Mouse (Mus musculus): ENCODE results near the gene Snapc5. TPM values are rescaled to one million over a fixed set of nuclear protein-coding genes. Genes with fewer than 3 reads are reported as not detected.
A peak's percentile ranks its signal among the peaks of the same experiment; 100 is the strongest.
"Not testable (repeated sequence)": the region's sequence is repeated elsewhere in the genome, so short reads cannot be mapped to it uniquely, and the experiment has no call there.

The Snapc5 gene
- total RNA-seq (2021): 10 to 100 TPM; 16.9 to 19.1 TPM

- peak; percentile 79 to 88 for DNase-seq (ENCODE audit: extremely low spot score in 1 of 2, low spot score in 1 of 2)
Measured at GRCm38 (mm10) chr9:64178974-64179646, at the start of gene Snapc5. Gene Snapc5, plus strand, starts transcription at chr9:64179274.

- DNase-seq (ENCODE audit: extremely low spot score in 1 of 2, low spot score in 1 of 2): no peak
Measured at GRCm38 (mm10) chr9:64131623-64132022, 47.5 kb upstream of the Snapc5 start.

DNA sequence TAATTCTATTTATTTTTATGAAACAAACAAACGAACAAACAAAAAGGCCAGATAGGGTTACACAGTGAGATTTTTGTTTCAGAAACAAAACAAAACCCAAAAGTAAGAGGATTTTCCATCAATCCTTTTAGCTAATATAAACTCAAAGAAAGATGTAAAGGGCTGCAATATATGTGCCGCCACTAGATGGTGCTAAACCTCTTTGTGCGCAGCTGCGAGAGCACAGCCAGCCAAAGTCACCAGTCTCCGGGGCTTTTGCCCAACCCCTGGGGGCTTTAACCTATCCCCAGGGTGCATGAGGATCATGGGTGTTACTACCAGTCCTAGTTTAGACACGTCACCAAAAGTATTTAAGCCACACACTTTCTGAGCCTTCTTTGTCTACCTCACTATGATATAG lies 40.2 kb upstream of the Snapc5 start:
- DNase-seq (ENCODE audit: extremely low spot score in 1 of 2, low spot score in 1 of 2): peak; percentile 31 to 74

- DNase-seq (ENCODE audit: extremely low spot score in 1 of 2, low spot score in 1 of 2): no peak
Measured at GRCm38 (mm10) chr9:64139879-64140278, 39.2 kb upstream of the Snapc5 start.

GRCm38 (mm10) chr9:64156641-64157040 lies 22.4 kb upstream of the Snapc5 start:
- no peak for DNase-seq (ENCODE audit: extremely low spot score in 1 of 2, low spot score in 1 of 2)

GRCm38 (mm10) chr9:64160471-64160870 lies 18.6 kb upstream of the Snapc5 start:
- DNase-seq (ENCODE audit: extremely low spot score in 1 of 2, low spot score in 1 of 2): no peak

DNA sequence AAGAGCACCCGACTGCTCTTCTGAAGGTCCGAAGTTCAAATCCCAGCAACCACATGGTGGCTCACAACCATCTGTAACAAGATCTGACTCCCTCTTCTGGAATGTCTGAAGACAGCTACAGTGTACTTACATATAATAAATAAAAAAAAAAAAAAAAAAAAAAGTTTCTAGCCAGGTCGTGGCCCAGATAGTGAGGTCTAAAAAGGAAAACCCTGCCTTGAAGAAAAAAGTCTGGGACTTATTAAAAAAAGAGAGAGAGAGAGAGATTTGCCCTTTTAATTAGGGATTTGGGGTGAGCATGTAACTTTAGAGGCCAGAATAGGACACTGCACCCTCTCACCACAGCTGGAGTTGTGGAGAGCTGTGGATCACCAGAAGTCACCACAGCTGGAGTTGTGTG lies 9.1 kb upstream of the Snapc5 start:
- not testable (repeated sequence) for DNase-seq (ENCODE audit: extremely low spot score in 1 of 2, low spot score in 1 of 2)

- DNase-seq (ENCODE audit: extremely low spot score in 1 of 2, low spot score in 1 of 2): no peak
Measured at GRCm38 (mm10) chr9:64172145-64172815, 6.8 kb upstream of the Snapc5 start.

GRCm38 (mm10) chr9:64172816-64173665 lies 6.0 kb upstream of the Snapc5 start, which contains the start of the genes Zwilch and Rpl4:
Gene Zwilch, minus strand, starts transcription at chr9:64173104.
Gene Rpl4, plus strand, starts transcription at chr9:64173375.
- peak; percentile 68 to 82 for DNase-seq (ENCODE audit: extremely low spot score in 1 of 2, low spot score in 1 of 2)

GRCm38 (mm10) chr9:64173666-64174220 lies 5.3 kb upstream of the Snapc5 start:
- DNase-seq (ENCODE audit: extremely low spot score in 1 of 2, low spot score in 1 of 2): no peak

GRCm38 (mm10) chr9:64174341-64174740 lies 4.7 kb upstream of the Snapc5 start:
- DNase-seq (ENCODE audit: extremely low spot score in 1 of 2, low spot score in 1 of 2): no peak

GRCm38 (mm10) chr9:64174766-64175165 lies 4.3 kb upstream of the Snapc5 start:
- DNase-seq (ENCODE audit: extremely low spot score in 1 of 2, low spot score in 1 of 2): no peak

GRCm38 (mm10) chr9:64175378-64175777 lies 3.7 kb upstream of the Snapc5 start:
- DNase-seq (ENCODE audit: extremely low spot score in 1 of 2, low spot score in 1 of 2): peak in 1 of 2 experiments; percentile 23

DNA sequence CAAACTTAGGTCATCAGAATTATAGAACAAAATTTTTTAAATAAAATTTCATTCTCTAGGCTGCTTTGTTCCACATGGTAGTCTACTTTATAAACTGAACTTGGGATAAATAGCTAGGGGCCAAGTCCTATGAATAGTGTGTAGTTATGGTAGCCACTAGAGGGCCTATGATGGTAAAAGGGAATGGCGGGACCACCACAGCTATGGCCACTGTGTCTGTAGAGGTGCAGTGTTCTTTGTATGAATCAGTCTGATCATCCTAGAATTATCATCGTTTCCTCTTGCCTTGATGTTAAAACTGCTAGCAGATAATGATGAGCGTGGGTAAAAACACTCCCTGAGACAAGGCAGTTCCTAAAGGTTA lies 482 bp upstream of the Snapc5 start:
- no peak for DNase-seq (ENCODE audit: extremely low spot score in 1 of 2, low spot score in 1 of 2)

DNA sequence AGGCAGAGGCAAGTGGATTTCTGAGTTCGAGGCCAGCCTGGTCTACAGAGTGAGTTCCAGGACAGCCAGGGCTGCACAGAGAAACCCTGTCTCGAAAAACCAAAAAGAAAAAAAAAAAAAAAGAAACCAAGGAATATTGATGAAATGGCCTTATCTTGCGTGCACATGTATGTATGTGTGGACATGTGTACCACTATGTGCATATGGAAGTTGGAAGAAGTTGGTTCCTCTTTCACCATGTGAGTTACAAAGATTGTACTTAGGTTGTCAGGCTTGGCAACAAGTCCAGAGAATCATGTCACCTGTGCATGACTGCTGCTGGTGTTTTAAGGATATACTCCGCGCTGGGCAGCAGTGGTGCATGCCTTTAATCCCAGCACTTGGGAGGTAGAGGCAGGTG lies 4.2 kb downstream of the Snapc5 start:
- not testable (repeated sequence) for DNase-seq (ENCODE audit: extremely low spot score in 1 of 2, low spot score in 1 of 2)

DNA sequence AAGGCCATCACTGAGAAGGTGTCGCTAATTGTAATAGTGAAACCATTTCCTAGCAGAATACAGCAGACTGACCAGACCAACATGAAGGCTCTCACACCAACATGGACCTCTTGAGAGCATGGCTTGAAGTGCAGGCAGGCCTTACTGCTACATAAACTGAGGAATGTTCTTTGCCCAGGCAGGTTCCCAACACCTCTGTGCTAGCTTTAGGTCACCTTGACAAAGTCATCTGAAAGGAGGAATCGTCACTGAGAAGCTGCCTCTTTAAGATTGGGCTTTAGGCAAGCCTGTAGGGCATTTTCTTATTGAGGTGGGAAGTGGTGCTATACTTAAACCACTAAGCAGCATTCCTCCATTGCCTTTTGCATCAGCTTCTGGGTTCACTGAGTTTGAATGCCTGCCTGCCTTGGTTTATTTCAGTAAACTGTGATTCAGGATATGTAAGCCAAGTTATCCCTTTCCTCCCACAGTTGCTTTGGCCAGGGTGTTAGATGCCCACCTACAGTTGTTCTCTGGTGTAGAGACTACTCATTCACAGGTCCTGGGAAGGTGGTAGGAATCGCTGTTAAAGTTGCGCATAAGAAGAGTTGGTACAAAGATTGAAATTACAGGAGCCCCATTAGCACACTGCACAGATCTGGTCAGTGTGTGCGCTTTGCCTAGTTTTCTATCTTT lies 5.2 kb downstream of the Snapc5 start:
- DNase-seq (ENCODE audit: extremely low spot score in 1 of 2, low spot score in 1 of 2): no peak

- no peak for DNase-seq (ENCODE audit: extremely low spot score in 1 of 2, low spot score in 1 of 2)
Measured at GRCm38 (mm10) chr9:64193879-64194278, 14.8 kb downstream of the Snapc5 start.

- DNase-seq (ENCODE audit: extremely low spot score in 1 of 2, low spot score in 1 of 2): peak; percentile 37 to 47
Measured at GRCm38 (mm10) chr9:64195554-64195953, 16.5 kb downstream of the Snapc5 start.

DNA sequence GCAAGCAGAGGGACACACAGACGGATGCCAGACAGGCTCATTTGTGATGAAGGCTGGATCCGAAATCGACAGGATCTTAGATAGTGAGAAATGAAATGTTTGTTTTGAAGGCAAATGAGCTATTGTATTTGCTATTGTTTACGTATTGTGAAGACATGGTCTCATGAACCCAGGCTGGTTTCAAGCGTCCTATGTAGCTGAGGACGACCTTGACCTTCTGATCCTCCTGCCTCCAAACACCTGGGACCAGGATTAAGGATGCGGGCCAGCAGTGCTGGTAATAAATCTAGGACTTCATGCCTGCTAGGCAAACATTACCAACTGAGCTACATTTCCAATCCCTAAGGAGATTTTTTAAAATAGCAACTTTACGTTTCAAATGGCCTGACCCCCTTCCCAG lies 18.4 kb downstream of the Snapc5 start:
- no peak for DNase-seq (ENCODE audit: extremely low spot score in 1 of 2, low spot score in 1 of 2)

- no peak for DNase-seq (ENCODE audit: extremely low spot score in 1 of 2, low spot score in 1 of 2)
Measured at GRCm38 (mm10) chr9:64198068-64198762, 19.1 kb downstream of the Snapc5 start.
